Mouse (Mus musculus): ENCODE data around the gene Acap2. TPM values are rescaled to one million over a fixed set of nuclear protein-coding genes. Genes with fewer than 3 reads are reported as not detected.

The Acap2 gene
- total and polyA plus RNA-seq, 3 experiments: 17.2 to 19.1 TPM; not detected in 1

GRCm38 (mm10) chr16:31045211-31045610 is 155.8 kb downstream of the Acap2 start:
- Histone ChIP-seq H3K27ac (ENCODE audit: control insufficient read depth, low read depth, low read length) (no peak overlapping the region), H3K9me3 (replicated peaks; ENCODE audit: insufficient read depth, low read length) (no peaks in the 10 kb centered on the region), H3K9ac (ENCODE audit: control insufficient read depth, low read depth, low read length, poor library complexity, severe bottlenecking) (no peak overlapping the region), H3K79me2 (ENCODE audit: control insufficient read depth, insufficient read depth, low read length, poor library complexity) (no peaks in the 10 kb centered on the region), H3K36me3 (ENCODE audit: control insufficient read depth in 1 of 2, insufficient read depth in 2 of 2, low read length in 2 of 2) (peaks cover 0 to 2% of the 10 kb centered on the region in 2 experiments; a peak in 1 of 4 replicates), H3K27me3 (ENCODE audit: control insufficient read depth in 1 of 2, insufficient read depth in 2 of 2, low read length in 2 of 2) (no peaks in the 10 kb centered on the region), H3K4me3 (ENCODE audit: control insufficient read depth in 1 of 2, insufficient read depth in 1 of 2, low read depth in 2 of 2, low read length in 2 of 2) (no peak overlapping the region), H3K4me1 (ENCODE audit: control insufficient read depth in 1 of 2, insufficient read depth in 2 of 2, low read length in 2 of 2) (peaks cover 0 to 3% of the 10 kb centered on the region in 2 experiments; a peak in 2 of 4 replicates)
- no peak for DNase-seq (ENCODE audit: low read depth, low spot score)
- TF ChIP-seq ZNF384 (IDR thresholded peaks at IDR 0.05; ENCODE audit: low read depth, low read length): no peak

- DNase-seq (ENCODE audit: low read depth, low spot score): no peak
- H3K79me2 ChIP-seq (ENCODE audit: control insufficient read depth, insufficient read depth, low read length, poor library complexity): no peaks in the 10 kb centered on the region
- H3K27me3 ChIP-seq (ENCODE audit: control insufficient read depth in 1 of 2, insufficient read depth in 2 of 2, low read length in 2 of 2): no peaks in the 10 kb centered on the region
- H3K36me3 ChIP-seq (ENCODE audit: control insufficient read depth in 1 of 2, insufficient read depth in 2 of 2, low read length in 2 of 2): peaks cover 0 to 6% of the 10 kb centered on the region in 2 experiments; a peak in 2 of 4 replicates
- no peaks in the 10 kb centered on the region for H3K9me3 ChIP-seq (replicated peaks; ENCODE audit: insufficient read depth, low read length)
- no peak overlapping the region for H3K9ac ChIP-seq (ENCODE audit: control insufficient read depth, low read depth, low read length, poor library complexity, severe bottlenecking)
- TF ChIP-seq CHD1 (IDR thresholded peaks at IDR 0.05; ENCODE audit: low read depth, low read length) (no peak), ZNF384 (IDR thresholded peaks at IDR 0.05; ENCODE audit: low read depth, low read length) (no peak), MAZ (IDR thresholded peaks at IDR 0.05; ENCODE audit: low read depth, low read length) (no peak), CTCF (IDR thresholded peaks at IDR 0.05 in 2 of 3, conservative IDR thresholded peaks at IDR 0.05 in 1 of 3; ENCODE audit: control insufficient read depth in 1 of 3, insufficient read depth in 1 of 3, low read depth in 2 of 3, low read length in 3 of 3, poor library complexity in 1 of 3, severe bottlenecking in 1 of 3) (no peak), ZC3H11A (IDR thresholded peaks at IDR 0.05; ENCODE audit: low read depth, low read length) (no peak)
- peaks cover 0 to 5% of the 10 kb centered on the region in 2 experiments; a peak in 2 of 4 replicates for H3K4me1 ChIP-seq (ENCODE audit: control insufficient read depth in 1 of 2, insufficient read depth in 2 of 2, low read length in 2 of 2)
- H3K27ac ChIP-seq (ENCODE audit: control insufficient read depth, low read depth, low read length): no peak overlapping the region
- H3K4me3 ChIP-seq (ENCODE audit: control insufficient read depth in 1 of 2, insufficient read depth in 1 of 2, low read depth in 2 of 2, low read length in 2 of 2): no peak overlapping the region
Measured at GRCm38 (mm10) chr16:31043136-31043535, 157.9 kb downstream of the Acap2 start.

Other genes starting within 250 kb of the Acap2 start
- 12.8 and 12.9 TPM in 2 replicates for gene Xxylt1, start 119.8 kb downstream of the Acap2 start, total RNA-seq (2012; rRNA removed)
- 100 to 1,000 TPM in 1 of 2 experiments, 10 to 100 TPM in 1; 26.6 to 164 TPM for gene Xxylt1, start 119.8 kb downstream of the Acap2 start, polyA plus RNA-seq (2012; ENCODE audit: insufficient read depth in 1 of 2, insufficient read length in 2 of 2, low read depth in 1 of 2, low replicate concordance in 2 of 2, missing spikeins in 1 of 2)
- gene Ppp1r2, start 74.0 kb upstream of the Acap2 start, total RNA-seq (2012; rRNA removed): 31.2 and 33.8 TPM in 2 replicates
- 10 to 100 TPM in 1 of 2 experiments, not detected in 1; 36.2 TPM for gene Ppp1r2, start 74.0 kb upstream of the Acap2 start, polyA plus RNA-seq (2012; ENCODE audit: insufficient read depth in 1 of 2, insufficient read length in 2 of 2, low read depth in 1 of 2, low replicate concordance in 2 of 2, missing spikeins in 1 of 2)
- gene Apod, start 113.6 kb upstream of the Acap2 start, total RNA-seq (2012; rRNA removed): not detected in 2 replicates
- gene Apod, start 113.6 kb upstream of the Acap2 start, polyA plus RNA-seq (2012; ENCODE audit: insufficient read depth in 1 of 2, insufficient read length in 2 of 2, low read depth in 1 of 2, low replicate concordance in 2 of 2, missing spikeins in 1 of 2): not detected
- 67.5 and 73.4 TPM in 2 replicates for gene Bdh1, start 221.0 kb upstream of the Acap2 start, total RNA-seq (2012; rRNA removed)
- gene Bdh1, start 221.0 kb upstream of the Acap2 start, polyA plus RNA-seq (2012; ENCODE audit: insufficient read depth in 1 of 2, insufficient read length in 2 of 2, low read depth in 1 of 2, low replicate concordance in 2 of 2, missing spikeins in 1 of 2): 100 to 1,000 TPM in 1 of 2 experiments, not detected in 1; 187 TPM